In the genomic region with DNA sequence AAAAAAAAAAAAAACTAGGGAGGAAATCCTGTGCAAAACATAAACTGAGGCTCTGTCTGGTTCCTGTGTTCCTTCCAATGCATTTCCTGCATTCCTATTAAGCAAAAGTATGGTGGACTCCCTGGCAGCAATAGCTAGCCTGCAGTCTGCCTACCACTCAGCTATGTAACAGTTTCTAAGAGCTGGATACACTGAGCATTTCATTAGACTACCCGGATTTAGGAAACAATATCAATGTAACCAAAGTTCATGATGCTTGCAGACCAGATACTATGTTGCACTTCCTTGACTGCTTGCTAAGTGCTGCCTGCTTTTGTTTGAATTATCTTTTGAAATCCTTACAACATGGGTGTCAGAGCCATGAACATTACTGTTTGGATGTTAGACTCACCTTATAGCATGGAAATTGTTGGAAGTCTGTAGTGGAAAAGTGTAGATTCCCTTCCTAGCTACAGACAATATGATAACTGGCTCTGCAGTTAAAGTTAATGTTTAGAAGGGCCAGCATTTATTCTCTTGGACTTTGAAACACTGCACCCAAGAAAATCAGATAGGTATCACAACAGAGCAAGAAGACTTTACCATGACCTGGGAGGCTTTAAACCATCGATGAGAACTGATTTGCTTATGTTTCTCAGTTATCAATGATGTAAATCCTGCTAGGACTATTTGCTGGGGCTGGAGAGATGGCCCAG, we compare ENCODE assay signal across 24 mouse cellular contexts. TPM values are rescaled to one million over a fixed set of nuclear protein-coding genes. Genes with fewer than 3 reads are reported as not detected.
DNase-seq lines count a peak whose midpoint lies in the region; ATAC-seq and TF ChIP-seq lines count a peak whose summit lies in the region.
"Had no signal": no experiment of that assay in that cellular context is flagged by ENCODE, and none has a peak within 500 bp of the region (broad histone marks: within the 10 kb centered on the region; RNA-seq: fewer than 3 reads in every experiment).

No protein-coding gene starts in this region.

- no peaks in the 10 kb centered on the region for H3K27me3 ChIP-seq in kidney, adult 2 months (replicated peaks; ENCODE audit: control insufficient read depth, insufficient read depth, low read length)
- no peaks in the 10 kb centered on the region for H3K27me3 ChIP-seq in intestine, postnatal 0 days (replicated peaks; ENCODE audit: control insufficient read depth, insufficient read depth, low read length)
- H3K27me3 ChIP-seq: embryonic facial prominence, embryonic 12.5 days; embryonic facial prominence, embryonic 15.5 days; hindbrain, embryonic 12.5 days; hindbrain, embryonic 15.5 days; Patski had no signal

- 0 out of 2 replicates have a peak overlapping the region, but pooled peaks have one; percentile 57 for H3K27ac ChIP-seq in kidney, adult 2 months (ENCODE audit: insufficient read depth, low read depth, low read length)
- peak overlapping the region; percentile 54; the same call in 1 of the 2 replicates for H3K27ac ChIP-seq in intestine, postnatal 0 days (ENCODE audit: low read depth, low read length)
- H3K27ac ChIP-seq: embryonic facial prominence, embryonic 12.5 days; embryonic facial prominence, embryonic 15.5 days; hindbrain, embryonic 12.5 days; hindbrain, embryonic 15.5 days had no signal

- H3K4me1 ChIP-seq in kidney, adult 2 months (ENCODE audit: control insufficient read depth, insufficient read depth, low read length) = peaks cover 13% of the 10 kb centered on the region
- H3K4me1 ChIP-seq in intestine, postnatal 0 days (replicated peaks; ENCODE audit: control insufficient read depth, insufficient read depth, low read length) = peaks cover 15% of the 10 kb centered on the region
- peaks cover 7% of the 10 kb centered on the region; the same call in 1 of the 2 replicates for H3K4me1 ChIP-seq in lung, adult 2 months (ENCODE audit: control insufficient read depth, insufficient read depth, low read length)

- DNase-seq in kidney, adult 2 months = peak; percentile 55
- DNase-seq in kidney, adult 8-10 months = no peak
- peak; percentile 10 for DNase-seq in testis, postnatal 14 days (ENCODE audit: low spot score)
- no peak for DNase-seq in testis, postnatal 10 days (ENCODE audit: low spot score)
- DNase-seq in yolk sac, embryonic 10.5 days (ENCODE audit: low spot score) = peak; percentile 37
- no peak for DNase-seq in thymus, postnatal 14 days
- DNase-seq in lung, adult 2 months = no peak
- DNase-seq: adrenal gland, postnatal 14 days; B cell, adult 2 months; cerebellum, adult 11 months; cerebellum, adult 2 months; cerebellum, adult 9-11 months; cerebellum, postnatal 25 days; forebrain, postnatal 0 days; gastrocnemius, postnatal 25 days had no signal

- H3K9me3 ChIP-seq in intestine, postnatal 0 days (ENCODE audit: control insufficient read depth) = no peaks in the 10 kb centered on the region
- H3K9me3 ChIP-seq: embryonic facial prominence, embryonic 12.5 days; embryonic facial prominence, embryonic 15.5 days; G1E; hindbrain, embryonic 12.5 days; hindbrain, embryonic 15.5 days had no signal

- no peaks in the 10 kb centered on the region for H3K36me3 ChIP-seq in kidney, adult 2 months (ENCODE audit: control insufficient read depth, insufficient read depth, low read length)
- H3K36me3 ChIP-seq in intestine, postnatal 0 days (ENCODE audit: control insufficient read depth, insufficient read depth) = no peaks in the 10 kb centered on the region
- H3K36me3 ChIP-seq: embryonic facial prominence, embryonic 12.5 days; embryonic facial prominence, embryonic 15.5 days; G1E; hindbrain, embryonic 12.5 days; hindbrain, embryonic 15.5 days had no signal

- H3K4me2 ChIP-seq in intestine, postnatal 0 days (replicated peaks; ENCODE audit: low read depth) = peak overlapping the region; percentile 47
- H3K4me2 ChIP-seq: embryonic facial prominence, embryonic 12.5 days; embryonic facial prominence, embryonic 15.5 days; heart, embryonic 11.5 days; hindbrain, embryonic 12.5 days; hindbrain, embryonic 15.5 days had no signal

- 54% methylated on average over 2 of the region's 2 CpGs for WGBS in kidney, adult 2 months
- 27% methylated on average over 2 of the region's 2 CpGs for WGBS in intestine, postnatal 0 days
- 59% methylated on average over 2 of the region's 2 CpGs for WGBS in lung, adult 2 months

- no peak overlapping the region for H3K4me3 ChIP-seq in kidney, adult 2 months (ENCODE audit: insufficient read depth, low read depth, low read length)
- H3K4me3 ChIP-seq in intestine, postnatal 0 days (ENCODE audit: low read depth, low read length) = no peak overlapping the region
- no peak overlapping the region for H3K4me3 ChIP-seq in lung, adult 2 months (replicated peaks; ENCODE audit: extremely low read depth, low read depth, low read length)
- H3K4me3 ChIP-seq: embryonic facial prominence, embryonic 12.5 days; embryonic facial prominence, embryonic 15.5 days; hindbrain, embryonic 12.5 days; hindbrain, embryonic 15.5 days had no signal

- ATAC-seq in intestine, postnatal 0 days = peak; percentile 76
- ATAC-seq: forebrain, embryonic 14.5 days; forebrain, postnatal 0 days; Patski had no signal

- TF ChIP-seq CTCF in kidney, adult 2 months (conservative IDR thresholded peaks at IDR 0.05; ENCODE audit: insufficient read depth, insufficient read length, low read depth, low read length) = no peak
- no peak for TF ChIP-seq CTCF in intestine, postnatal 0 days (IDR thresholded peaks at IDR 0.05; ENCODE audit: low read depth)
- no peak for TF ChIP-seq CTCF in lung, adult 2 months (IDR thresholded peaks at IDR 0.05; ENCODE audit: insufficient read depth, low read length)

- H3K9ac ChIP-seq in intestine, postnatal 0 days (ENCODE audit: low read depth, low read length) = no peak overlapping the region
- H3K9ac ChIP-seq: embryonic facial prominence, embryonic 12.5 days; embryonic facial prominence, embryonic 15.5 days; forebrain, postnatal 0 days; hindbrain, embryonic 12.5 days; hindbrain, embryonic 15.5 days had no signal

- TF ChIP-seq POLR2A in kidney, adult 2 months (IDR thresholded peaks at IDR 0.05; ENCODE audit: low read depth, low read length) = no peak
- TF ChIP-seq POLR2A in lung, adult 2 months (IDR thresholded peaks at IDR 0.05; ENCODE audit: borderline replicate concordance, extremely low read depth, low read depth, low read length) = no peak

RNA-seq across cellular contexts. Expression of a gene that starts 37.4 kb away (rescaled TPM):
- polyA plus RNA-seq in kidney, adult 2 months (2012; rRNA removed) = 61.0 and 69.3 TPM in 2 replicates
- 8.2 and 9.1 TPM in 2 replicates for polyA plus RNA-seq in intestine, postnatal 0 days (2015; fragmentation: Nextera tagmentation; extraction: Ambion mirVana)
- 41.8 and 43.1 TPM in 2 replicates for polyA plus RNA-seq in lung, adult 2 months (2012; rRNA removed)

Comparison
In these comparisons a context has a peak if more than half of its experiments do, and no peak if none do; other contexts are left out.
1. DNase-seq: peak in kidney, adult 2 months (single experiment), testis, postnatal 14 days (single experiment) and yolk sac, embryonic 10.5 days (single experiment); none in kidney, adult 8-10 months (0 of 2), testis, postnatal 10 days (single experiment), thymus, postnatal 14 days (single experiment) and lung, adult 2 months (single experiment).